Mouse (Mus musculus) CH12F3 (cell line): ENCODE measurements around the gene Togaram1.

Experiments
- in situ Hi-C: fragments of 300-500 bp; cut with MboI; formaldehyde crosslinking; loops from 2 replicates; pipeline ENCODE4 v1.14.3; 2020; ENCODE audit warnings: low sequenced_read_pairs

Gene Togaram1

DNA sequence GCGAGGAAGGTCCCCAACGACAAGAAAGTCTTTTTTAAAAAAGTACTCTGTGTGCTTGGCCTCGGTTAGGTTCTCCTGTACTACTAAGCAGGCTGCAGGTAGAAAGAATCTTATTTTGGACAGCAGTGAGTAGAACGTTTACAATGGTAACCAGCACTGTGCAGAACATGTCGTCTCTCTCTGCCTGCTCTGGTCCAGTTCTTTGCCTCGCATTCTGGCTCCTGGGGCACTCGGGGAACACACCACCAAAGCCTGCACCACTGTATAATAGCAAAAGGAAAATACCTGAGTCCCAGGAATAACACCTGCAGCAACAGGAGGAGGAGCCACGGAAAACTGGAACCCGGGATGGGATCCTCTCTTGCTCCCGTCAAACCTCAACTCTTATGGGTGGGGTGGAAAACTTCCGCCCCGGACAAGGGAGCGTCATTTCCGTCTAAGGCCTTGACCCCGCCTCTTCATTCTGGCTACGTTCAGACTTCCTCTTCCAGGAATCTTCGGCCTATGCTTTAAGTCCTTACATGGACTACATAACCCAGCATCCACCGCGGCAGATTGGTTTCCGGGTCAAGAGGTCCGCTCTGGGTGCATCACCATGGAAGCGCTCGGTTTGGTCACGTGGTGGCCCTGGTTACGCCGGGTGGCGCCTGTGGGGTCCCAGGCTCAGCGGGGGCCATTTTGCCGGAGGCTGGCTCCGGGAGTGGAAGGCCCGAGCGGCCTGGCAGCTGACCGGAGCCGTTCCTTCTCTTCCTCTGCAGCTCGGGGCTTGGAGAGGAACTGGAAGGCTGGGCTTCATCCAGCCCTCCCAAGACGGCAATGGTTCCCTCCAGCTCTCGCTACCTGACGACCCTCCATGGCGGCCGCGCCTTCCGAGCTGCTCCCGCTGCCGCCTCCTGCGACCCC lies at the start of gene Togaram1, which contains the start of gene Klhl28:
Gene Togaram1 (plus strand): TSS at position 681 of the 903 bp plus-strand sequence.
Gene Klhl28 (minus strand): TSS at position 411 of the 903 bp plus-strand sequence.
- in situ Hi-C loops, result no loop called here

DNA sequence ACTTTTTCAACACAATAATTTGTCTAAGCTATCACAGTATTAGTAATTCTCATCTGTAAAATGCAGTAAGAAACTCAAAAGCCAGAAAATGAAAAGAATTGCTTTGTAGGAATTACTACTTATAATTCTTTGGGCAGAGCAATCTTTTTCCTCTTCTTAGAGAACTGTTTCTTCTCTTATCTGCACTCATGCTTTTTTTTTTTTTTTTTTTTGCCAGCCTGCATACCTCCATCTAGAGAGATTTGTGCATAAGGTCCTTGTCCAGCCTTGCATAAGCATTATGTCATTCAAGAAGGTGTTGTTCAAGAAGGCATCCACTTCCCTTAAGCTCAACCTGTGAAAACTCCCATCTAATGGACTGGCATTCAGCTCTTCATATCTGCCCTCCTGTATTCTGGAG lies 48.9 kb upstream of the Togaram1 start:
- in situ Hi-C loops, result no loop called here

DNA sequence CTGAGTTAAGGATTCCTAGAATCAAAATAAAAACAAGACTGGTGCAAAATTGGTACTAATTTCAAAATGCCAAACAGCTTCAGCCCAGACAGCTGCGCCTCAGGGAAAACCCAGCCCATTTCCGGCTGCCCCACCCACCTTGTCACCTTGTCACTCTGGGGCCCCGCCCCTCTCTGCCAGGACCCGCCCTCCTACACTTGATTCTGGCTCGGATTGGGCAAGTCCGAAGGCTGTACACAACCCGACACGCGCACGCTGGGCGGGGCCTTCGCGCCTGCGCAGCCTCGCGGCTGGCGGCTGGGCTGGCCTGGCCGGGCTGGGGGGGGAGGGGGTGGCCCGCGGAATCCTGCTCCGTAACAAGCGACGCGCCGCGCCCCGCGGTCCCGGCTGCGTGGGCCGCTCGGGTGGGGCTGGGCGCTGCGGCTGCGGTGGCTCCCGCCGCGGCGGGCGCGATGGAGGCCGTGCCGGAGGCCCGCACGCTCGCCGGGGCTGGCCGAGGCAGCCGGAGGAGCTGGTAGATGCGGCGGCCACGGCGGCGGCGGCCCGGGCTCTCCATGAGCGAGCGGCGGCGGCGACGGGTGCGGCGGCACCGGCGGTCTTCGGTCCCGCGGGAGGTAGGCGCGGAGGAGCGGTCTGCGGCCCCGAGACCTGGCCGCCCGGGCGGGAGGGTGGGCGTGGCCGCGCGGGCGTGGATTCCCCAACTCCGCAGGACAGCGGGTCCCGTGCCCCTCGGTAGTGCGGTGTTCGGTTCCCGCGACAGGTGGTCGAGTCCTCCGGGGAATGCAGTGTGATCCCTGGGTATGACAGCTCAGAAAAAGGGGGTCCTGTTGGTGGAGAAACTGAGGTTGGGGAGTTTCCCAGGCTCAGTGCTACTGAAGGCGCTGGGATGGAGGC lies 47.8 kb upstream of the Togaram1 start, which contains the start of gene Gm527:
Gene Gm527 (plus strand): TSS at position 329 of the 894 bp plus-strand sequence.
- in situ Hi-C loops, result no loop called here

DNA sequence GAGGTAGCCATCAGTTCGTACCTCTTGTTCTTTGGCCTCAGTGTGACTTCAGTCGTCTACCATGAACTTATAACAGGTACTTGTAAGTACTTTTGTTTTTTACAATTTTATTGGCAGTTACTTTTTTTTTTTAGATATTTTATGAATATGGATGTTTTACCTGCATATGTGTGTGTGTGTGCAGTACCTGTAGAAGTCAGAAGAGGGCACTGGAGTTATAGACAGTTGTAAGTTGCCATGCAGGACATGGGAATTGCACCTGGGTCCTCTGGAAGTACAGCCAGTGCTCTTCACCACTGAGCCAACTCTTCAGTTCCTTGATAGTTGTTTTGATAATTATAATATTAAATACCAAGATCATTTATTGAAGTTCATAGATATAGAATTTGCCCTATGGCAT lies 28.1 kb upstream of the Togaram1 start:
- in situ Hi-C loops, result no loop called here

DNA sequence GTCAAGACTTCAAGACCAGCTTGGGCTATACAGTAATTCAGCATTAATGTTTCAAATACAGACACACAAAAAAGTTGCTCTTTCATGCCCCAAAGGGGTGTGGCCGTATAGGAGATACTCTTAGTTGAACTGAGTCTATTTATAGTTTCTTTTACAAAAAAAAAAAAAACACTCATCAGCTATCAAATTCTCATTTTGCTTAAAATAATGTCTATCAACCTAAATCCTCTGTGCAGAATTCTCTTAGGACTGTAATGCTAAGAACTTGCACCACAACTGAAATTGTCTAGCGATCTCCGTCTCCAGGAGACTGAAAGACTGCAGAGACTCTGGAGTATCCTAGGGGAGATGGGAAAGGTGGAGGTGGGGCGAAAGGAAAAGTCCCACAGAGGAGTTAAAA lies 1.0 kb upstream of the Togaram1 start:
- in situ Hi-C loops, result no loop called here

DNA sequence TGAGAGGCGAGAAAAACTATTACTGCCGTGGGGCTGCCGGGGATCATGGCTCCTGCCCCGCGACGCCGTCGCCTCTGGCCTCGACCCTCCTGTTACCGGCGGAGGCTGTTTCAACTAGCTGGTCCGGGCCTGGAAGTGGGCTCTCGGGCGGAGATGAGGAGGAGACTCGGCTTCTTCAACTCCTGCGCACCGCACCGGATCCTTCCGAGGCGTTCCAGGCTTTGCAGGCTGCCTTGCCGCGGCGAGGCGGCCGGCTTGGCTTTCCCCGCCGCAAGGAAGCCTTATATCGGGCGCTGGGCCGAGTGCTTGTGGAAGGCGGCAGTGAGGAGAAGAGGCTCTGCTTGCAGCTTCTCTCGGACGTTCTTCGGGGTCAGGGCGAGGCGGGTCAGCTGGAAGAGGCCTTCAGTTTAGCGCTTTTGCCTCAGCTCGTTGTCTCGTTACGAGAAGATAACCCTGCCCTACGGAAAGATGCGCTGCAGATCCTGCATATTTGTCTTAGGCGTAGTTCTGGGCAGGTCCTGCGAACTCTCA lies 562 bp downstream of the Togaram1 start:
- in situ Hi-C loops, result no loop called here

DNA sequence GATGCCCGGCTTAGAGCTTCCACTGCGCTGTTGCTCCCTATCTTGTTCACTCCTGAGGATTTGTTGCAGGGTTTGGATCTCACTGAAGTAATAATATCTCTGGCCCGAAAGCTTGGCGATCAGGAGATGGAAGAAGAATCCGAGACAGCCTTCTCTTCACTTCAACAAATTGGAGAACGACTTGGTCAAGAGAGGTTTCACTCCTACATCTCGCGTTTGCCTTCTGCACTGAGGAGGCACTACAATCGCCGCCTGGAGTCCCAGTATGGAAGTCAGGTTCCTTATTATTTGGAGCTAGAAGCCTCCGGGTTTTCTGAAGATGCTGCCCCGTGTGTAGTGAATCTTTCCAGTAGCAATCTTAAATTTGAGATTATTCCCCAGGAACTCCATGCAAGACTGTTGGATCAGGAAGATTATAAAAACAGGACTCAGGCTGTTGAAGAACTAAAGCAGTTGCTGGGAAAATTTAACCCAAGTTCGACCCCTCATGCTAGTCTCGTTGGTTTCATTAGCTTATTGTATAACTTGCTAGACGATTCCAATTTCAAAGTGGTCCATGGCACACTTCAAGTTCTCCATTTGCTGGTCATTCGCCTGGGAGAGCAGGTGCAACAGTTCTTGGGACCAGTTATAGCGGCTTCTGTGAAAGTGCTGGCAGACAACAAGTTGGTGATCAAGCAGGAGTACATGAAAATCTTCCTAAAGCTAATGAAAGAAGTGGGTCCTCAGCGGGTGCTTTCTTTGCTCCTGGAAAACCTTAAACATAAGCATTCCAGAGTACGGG lies 1.2 kb downstream of the Togaram1 start:
- in situ Hi-C loops, result no loop called here

DNA sequence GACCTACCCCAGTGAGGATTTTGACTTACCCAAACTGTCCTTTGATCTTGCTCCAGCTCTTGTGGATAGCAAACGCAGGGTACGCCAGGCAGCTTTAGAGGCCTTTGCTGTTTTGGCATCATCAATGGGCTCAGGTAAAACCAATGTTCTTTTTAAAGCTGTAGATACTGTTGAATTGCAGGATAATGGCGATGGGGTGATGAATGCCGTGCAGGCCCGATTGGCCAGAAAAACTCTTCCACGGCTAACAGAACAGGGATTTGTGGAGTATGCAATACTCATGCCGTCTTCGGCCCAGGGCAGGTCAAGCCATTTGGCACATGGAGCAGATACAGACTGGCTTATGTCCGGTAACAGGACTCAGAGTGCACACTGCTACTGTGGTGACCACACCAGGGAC lies 1.9 kb downstream of the Togaram1 start:
- in situ Hi-C loops, result no loop called here

DNA sequence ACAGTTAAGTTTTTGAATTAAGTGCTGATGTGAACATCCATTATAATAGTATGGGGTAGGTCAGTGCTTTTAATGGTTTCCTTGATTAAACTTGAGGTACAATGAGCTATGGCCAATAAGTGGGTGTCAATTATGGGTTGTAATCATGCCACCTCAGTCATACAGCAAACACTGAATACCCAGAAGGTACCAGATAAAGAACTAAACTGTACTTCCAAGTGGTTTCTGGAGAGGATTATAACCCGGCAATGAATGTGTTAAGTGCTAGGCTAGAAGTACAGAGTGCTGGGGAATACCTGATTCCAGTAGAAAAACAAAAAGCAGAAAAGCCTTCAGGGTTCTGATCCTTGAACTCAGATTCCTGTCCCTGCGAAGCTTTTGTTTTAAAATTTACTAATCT lies 2.5 kb downstream of the Togaram1 start:
- in situ Hi-C loops, result no loop called here

DNA sequence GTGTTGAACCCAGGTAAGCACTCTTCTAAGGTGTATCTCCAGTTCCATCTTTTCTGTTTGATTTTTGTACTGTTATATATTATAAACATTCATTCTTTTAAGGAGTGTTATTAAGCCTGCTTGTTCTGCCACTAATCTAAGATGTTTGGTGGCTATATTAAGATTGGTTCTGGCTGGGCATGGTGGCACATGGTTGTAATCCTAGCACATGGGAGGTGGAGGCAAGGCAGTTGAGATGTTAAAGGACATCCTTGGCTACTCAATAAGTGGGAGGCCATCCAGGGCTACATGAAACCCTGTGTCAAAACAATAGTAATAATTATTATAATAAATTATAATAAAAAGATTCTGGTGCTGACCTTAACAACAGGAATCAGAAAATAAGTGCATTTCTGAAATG lies 5.8 kb downstream of the Togaram1 start:
- in situ Hi-C loops, result no loop called here

DNA sequence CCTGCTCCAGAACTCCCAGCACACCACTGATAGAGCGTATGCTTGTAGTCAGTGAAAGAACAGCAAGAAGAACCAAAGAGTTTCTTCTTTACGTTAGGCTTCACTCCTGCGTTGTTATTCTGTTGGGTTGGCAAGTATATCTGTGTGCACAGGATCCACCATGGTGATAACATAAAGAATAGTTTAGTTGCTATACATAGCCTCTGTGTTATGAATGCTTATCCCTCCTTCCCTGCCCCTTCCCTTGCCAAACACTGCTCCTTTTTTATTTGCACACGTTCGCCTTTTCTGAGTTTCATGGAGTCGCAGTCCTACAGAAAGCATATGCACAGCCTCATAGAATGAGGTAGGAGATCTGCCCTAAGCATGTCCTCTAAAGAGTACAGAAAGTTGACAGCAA lies 6.5 kb downstream of the Togaram1 start:
- in situ Hi-C loops, result no loop called here

DNA sequence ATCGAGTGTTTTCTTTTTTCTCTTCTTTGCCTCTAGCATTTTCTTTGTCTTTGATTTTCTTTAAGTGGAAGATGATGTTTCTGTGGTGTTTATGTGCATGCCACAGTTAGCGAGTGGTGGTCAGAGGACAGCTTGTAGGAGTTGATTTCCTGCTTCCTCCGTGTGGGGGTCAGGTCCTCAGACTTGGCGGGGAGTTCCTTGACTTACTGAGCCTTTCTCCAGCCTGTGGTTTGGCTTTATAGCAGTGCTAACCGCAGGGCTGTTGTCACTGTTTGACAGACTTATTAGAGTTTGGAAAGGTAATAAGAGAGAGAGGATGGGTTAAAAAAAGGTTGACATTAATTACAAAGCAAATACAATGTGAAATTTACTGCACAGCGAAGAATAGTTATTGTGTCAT lies 10.0 kb downstream of the Togaram1 start:
- in situ Hi-C loops, result no loop called here

DNA sequence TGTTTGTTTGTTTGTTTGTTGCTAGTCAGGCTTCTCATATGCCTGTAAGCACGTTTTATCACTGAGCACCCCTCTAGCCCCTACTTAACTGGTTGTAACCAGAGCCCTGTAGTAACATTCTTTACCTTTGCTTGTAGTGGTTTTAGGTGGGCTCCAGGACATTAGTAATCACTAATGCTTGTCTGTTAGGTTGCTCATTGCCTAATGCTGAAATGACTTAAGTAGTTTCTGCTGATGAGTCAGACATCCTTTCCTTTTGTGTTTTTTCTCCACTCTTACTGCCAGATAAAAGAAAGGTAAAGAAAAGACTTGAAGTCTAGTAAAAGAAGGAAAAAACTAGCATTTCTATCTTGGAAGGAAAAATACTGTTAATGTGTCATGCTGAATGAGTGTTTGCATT lies 10.6 kb downstream of the Togaram1 start:
- in situ Hi-C loops, result no loop called here

DNA sequence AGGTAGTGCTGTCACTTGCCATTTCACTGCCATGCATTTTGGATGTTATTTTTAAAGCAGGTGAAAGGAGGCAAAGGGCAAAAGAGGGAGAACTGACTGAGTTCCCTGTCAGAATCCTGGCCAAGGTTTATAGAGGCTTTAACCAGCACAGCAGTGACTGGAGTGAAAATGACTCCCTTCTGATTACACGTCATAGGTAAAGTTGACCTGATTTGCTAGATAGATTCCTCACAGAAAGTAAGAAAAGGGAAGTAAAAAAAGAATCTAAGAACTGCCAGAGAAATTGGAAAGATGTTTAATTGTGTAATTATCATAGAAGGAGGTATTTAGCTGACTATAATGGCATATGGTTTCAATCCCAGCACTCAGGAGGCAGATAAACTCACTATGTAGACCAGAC lies 11.9 kb downstream of the Togaram1 start:
- in situ Hi-C loops, result no loop called here

DNA sequence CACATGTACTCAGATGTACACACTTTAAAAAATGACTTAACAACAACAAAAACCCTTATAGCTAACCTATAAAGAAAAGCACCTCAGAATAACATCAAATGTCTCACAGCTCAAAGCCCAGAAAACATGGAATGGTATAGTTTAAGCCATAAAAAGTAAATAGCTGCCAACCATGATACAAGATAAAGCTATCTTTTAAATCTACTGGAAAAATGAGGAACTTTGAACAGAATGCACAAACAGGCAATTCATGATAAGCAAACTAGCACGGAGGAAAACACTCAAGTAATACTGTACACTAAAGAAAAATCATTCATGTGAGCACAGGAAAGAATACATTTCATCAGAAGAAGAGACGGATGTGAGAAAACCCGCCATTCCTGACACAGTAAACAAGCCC lies 42.1 kb downstream of the Togaram1 start:
- in situ Hi-C loops, result no loop called here

DNA sequence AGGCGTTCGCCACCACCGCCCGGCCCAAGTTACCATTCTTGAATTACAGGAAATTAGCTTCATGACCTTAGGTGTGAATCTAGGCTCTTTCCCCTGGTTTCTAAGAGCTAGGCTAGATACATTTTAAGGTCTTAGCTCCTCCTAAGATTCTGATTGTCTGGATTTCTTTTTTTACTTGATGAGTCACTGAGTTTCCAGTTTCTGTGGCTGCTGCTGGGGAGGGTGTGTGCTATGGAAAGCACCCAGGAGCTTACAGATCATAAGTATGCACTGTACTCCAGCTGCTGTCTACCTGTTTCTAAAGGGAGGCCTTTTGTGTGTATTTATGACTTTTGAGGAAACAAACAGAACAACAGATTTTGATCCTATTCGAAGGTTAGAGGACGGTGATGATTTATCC lies 57.2 kb downstream of the Togaram1 start:
- in situ Hi-C loops, result no loop called here

DNA sequence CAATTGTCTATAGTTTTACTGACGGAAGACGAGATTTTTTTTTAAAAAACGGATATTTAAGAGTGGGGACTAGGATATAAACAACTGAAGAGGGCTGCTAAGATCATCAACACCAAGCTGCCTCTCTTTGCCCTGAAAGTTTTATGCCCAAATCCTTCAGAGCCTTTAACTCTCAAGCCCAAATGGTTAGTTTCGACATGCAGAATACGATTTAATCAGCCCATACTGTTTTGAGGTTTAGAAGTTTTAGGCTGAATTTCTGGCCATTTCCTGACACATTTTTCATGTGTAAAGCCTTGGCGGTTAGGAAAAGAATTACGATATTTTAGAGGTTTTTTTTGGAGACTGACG lies 70.2 kb downstream of the Togaram1 start:
- in situ Hi-C loops, result no loop called here

DNA sequence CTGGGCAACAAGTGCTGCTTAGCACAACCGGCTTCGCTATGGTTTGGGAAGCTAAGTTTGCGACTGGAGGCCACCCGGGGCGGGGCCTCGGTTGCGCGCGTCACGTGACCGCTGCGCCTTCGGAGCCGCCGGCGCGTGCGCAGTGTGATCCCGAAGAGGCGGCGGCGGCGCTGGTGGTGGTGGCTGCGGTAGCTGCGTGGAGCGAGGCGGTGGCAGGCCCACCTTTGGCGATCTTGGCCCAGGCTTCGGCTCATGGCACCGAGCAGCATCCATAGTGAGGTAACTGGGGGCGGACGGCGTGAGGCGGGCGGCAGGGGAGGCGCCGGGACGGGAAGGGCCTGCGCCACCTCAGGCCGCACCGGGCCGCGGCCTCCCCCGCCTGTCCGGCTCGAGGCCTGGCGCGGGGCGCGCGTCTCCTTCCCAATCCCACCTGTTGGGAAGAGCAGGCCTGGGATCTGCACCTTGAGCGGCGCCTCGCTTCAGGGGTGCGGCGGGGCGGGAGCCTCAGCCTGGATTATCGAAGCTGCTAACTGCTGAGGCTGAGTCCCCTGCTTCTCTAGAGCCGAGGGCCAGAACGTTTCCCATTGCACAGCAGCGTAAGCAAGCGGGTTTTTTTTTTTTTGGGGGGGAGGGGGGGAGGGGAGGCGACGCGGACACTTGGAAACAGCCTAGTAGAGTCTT lies 70.7 kb downstream of the Togaram1 start, which contains the start of gene Prpf39:
Gene Prpf39 (plus strand): TSS at position 144 of the 681 bp plus-strand sequence.
- in situ Hi-C loops, result no loop called here

DNA sequence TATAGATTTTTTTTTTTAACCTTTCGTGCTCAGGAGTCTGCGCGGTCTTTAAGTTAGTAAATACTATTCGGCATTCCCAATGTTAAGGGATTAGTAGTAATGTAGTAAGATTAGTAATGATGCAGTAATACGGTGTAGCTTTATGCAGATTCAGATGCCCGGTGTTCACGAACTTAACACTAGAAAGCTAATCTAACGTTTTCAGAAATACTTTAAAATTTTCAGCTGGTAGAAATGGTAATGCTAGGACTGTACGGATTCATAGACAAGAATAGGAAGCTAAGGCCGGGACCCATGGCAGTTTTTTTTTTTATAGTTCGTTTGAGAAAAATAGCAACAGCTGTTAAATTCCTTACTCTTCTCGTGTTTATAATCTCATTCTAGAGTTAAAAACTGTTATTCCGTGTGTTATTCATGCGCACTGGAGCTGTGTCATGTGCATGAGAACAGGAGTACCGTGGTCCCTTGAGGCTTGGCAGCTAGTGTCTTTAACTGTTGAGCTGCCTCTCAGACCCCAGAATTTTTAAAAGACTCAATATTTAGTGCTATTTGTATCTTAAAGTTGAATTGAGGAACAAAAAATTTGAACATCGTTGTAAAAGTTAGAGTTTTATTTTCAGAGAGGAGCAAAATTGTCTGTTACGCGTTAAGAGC lies 71.4 kb downstream of the Togaram1 start:
- in situ Hi-C loops, result no loop called here

DNA sequence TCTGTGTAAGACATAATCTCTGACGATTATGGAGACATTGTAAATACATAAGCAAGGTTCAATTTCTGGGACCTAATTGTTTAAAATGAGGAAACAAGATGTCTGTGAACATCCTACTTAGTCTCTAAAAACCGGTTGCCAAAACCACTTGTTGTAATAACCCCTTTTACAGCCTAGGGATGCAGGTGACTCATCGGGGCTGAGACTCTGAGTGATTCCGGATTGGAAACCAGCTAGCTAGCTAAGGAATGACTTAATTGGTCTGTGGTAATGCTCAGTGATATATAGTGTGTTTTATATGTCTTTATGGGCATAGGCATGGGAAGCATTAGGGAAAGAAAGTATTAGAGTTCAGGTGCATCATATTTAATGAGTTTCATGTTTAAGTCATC lies 71.9 kb downstream of the Togaram1 start:
- in situ Hi-C loops, result no loop called here
